Mouse (Mus musculus) testis, adult 2 months (tissue): ENCODE results near the gene Hspa4l. TPM values are rescaled to one million over a fixed set of nuclear protein-coding genes. Genes with fewer than 3 reads are reported as not detected.

ENCODE experiments used
- H3K27ac ChIP-seq: fragments of 200-500 bp; 2 replicates; pipeline ENCODE4 v1.5.1; 2012; ENCODE audit warnings: low read depth, low read length; ENCODE audit not compliant: control insufficient read depth, insufficient read depth
- H3K27me3 ChIP-seq: fragments of 200-500 bp; 2 replicates; pipeline ENCODE4 v1.6.1; 2012; ENCODE audit warnings: mild to moderate bottlenecking, low read length, moderate library complexity; ENCODE audit not compliant: control insufficient read depth, insufficient read depth
- H3K36me3 ChIP-seq: fragments of 200-500 bp; 2 replicates; pipeline ENCODE4 v1.6.1; 2012; ENCODE audit warnings: mild to moderate bottlenecking, low read length; ENCODE audit not compliant: control insufficient read depth, insufficient read depth
- H3K4me1 ChIP-seq: fragments of 200-500 bp; 2 replicates; pipeline ENCODE4 v1.6.1; 2012; ENCODE audit warnings: low read length; ENCODE audit not compliant: control insufficient read depth, insufficient read depth
- H3K4me3 ChIP-seq: fragments of 200-500 bp; 2 replicates; pipeline ENCODE4 v1.5.1; 2012; ENCODE audit warnings: low read depth, mild to moderate bottlenecking, low read length, moderate library complexity, mixed read lengths; ENCODE audit not compliant: control insufficient read depth
- CTCF ChIP-seq: fragments of 200-500 bp; IDR thresholded peaks from 2 replicates; pipeline ENCODE4 v1.5.1; 2012; ENCODE audit warnings: low read depth, mild to moderate bottlenecking, inconsistent platforms, low read length, moderate library complexity; ENCODE audit not compliant: control insufficient read depth, insufficient read depth, insufficient replicate concordance
- POLR2A ChIP-seq: fragments of 200-500 bp; IDR thresholded peaks from 2 replicates; pipeline ENCODE4 v1.6.1; 2012; ENCODE audit warnings: low read depth, mild to moderate bottlenecking, inconsistent platforms, low read length, moderate library complexity; ENCODE audit not compliant: control insufficient read depth
- polyA plus RNA-seq: library from polyadenylated mRNA; depleted of rRNA; stranded (reverse); fragments of >200 nt; gene quantifications from 2 replicates; pipeline ENCODE4 v1.2.3, GENCODE M21; 2012

The Hspa4l gene
- polyA plus RNA-seq, 1 experiment, result 216 TPM

DNA sequence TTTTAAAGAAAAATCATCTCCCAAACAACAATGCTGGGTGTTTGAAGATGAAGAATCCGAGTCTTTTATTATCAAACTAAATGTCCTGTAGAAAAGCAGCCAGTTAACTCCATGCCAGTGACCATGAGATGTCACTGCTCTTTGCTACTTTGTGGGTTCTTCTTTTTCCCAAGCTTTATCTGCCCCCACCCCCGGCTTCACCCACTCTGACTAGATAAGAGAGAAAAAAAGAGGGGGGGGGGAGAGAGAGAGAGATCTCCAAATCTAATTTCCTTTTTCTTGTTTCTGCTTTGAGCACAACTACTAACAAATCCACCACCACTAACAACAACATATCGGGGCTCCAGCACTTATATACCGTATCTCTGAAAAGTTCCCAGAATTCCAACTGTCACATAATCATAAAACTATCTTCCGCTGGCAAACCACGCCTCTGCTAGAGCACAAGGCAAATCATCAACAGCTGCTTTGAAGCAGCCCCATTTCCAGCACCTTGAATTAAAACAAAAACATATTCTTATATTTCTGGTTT lies 5.8 kb upstream of the Hspa4l start:
- Histone ChIP-seq H3K4me1 (no peaks in the 10 kb centered on the region), H3K4me3 (no peak overlapping the region), H3K27ac (no peak overlapping the region), H3K36me3 (no peaks in the 10 kb centered on the region), H3K27me3 (no peaks in the 10 kb centered on the region)
- TF ChIP-seq CTCF (no peak), POLR2A (no peak)

DNA sequence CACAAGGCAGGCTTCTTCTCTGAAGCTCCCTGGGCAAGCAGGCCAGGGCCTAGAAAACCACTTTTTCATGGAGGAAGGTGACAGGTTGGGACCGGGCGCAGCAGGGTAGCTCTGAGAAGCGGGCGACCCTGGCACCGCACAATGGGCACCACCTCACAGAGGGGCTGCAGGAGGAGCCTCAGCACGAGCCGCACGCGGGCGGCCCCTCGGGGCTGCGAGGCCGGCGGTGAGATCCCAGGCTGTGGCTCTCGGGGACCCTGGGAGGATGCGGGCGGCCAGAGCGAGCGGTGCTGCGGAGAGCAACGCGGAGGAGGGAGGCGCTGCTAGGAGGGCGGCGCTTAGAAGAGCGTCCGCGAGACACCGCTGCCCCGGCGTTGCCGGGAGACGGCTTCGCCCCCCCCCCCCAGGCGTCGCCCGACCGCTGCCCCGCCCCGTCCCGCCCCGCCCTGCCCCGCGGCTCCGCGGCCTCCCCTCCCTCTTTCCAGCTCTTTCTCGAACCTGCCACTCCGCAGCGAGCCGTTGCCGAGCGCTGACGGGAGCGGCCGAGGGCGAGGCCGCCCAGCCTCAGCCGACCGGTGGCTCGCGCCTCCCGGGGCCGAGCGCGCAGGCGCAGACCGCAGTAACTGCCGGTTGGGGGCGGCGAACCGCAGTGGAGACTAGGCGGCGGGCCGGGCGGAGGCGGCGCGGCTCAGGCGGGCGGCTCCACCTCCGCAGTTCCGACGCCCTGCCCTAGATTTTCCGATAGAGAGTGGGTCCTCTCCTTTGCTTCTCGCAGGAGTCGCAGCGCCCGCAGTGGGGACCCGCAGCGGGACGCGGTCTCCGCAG lies 753 bp downstream of the Hspa4l start:
- Histone ChIP-seq H3K4me3 (peak overlapping the region; percentile 97), H3K4me1 (peaks cover 6% of the 10 kb centered on the region), H3K27me3 (no peaks in the 10 kb centered on the region), H3K36me3 (no peaks in the 10 kb centered on the region; the same call in 1 of the 2 replicates), H3K27ac (peak overlapping the region; percentile 99)
- peak; percentile 79 for TF ChIP-seq POLR2A
- TF ChIP-seq CTCF, result no peak

DNA sequence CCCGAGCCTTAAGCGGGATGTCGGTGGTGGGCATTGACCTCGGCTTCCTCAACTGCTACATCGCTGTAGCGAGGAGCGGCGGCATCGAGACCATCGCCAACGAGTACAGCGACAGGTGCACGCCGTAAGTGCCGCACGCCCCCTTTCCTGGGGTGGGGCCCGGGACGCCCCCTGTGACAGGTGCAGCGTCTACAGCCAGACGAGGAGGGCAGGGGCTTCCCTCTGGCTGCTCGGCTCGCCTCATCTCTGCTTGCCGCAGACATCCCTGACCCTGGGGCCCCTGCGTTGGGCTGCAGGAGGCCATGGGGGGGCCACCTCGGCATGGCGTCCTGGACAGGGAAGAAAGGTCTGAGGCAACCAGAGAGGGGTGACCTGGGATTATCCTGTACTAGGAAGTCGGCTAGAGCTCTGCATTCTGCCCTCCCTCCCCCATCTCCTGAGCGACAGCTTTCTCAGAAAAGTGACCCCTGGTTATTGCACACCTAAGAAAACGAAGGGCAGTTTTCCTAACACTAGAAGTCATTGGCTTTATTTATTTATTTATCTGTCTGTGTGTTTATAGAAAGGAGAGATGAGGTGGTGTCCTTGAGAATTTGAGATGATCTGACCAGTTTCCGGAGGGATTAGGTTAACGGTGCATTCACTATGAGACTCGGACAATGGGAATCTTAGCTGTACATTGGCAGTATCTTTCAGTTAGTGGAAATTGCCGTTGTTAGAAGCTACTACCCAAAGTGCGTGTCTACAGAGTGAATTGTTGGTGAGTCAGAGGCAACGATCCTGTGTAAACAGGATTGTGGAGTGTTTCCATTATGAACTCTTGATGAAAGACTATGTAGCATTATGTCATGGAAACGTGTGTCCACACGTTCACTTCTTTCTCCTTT lies 1.6 kb downstream of the Hspa4l start:
- no peaks in the 10 kb centered on the region for H3K27me3 ChIP-seq
- TF ChIP-seq POLR2A (peak; percentile 2; the same call in 1 of the 2 replicates), CTCF (no peak)
- peak overlapping the region; percentile 99 for H3K27ac ChIP-seq

DNA sequence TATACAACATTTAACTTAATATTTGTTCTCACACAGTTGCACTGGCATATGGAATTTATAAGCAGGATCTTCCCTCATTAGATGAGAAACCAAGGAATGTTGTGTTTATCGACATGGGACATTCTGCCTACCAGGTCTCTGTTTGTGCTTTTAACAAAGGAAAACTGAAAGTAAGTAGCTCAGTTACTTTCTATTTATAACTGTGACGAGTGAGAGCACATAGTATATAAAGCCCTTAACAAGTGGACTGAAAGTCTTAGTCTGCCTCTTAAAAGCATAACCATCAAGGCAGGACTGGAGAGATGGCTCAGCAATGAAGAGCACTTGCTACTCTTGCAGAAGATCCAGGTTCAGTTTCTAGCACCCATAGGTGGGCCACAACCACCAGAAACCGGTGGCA lies 16.5 kb downstream of the Hspa4l start:
- Histone ChIP-seq H3K36me3 (peaks cover 5% of the 10 kb centered on the region), H3K27me3 (no peaks in the 10 kb centered on the region), H3K27ac (no peak overlapping the region), H3K4me1 (no peaks in the 10 kb centered on the region), H3K4me3 (no peak overlapping the region)
- no peak for TF ChIP-seq POLR2A
- TF ChIP-seq CTCF, result no peak

More for the DNA sequence above, 1.6 kb downstream of the Hspa4l start:
- peaks cover 6% of the 10 kb centered on the region for H3K4me1 ChIP-seq
- H3K36me3 ChIP-seq, result no peaks in the 10 kb centered on the region; the same call in 1 of the 2 replicates
- peak overlapping the region; percentile 97 for H3K4me3 ChIP-seq

DNA sequence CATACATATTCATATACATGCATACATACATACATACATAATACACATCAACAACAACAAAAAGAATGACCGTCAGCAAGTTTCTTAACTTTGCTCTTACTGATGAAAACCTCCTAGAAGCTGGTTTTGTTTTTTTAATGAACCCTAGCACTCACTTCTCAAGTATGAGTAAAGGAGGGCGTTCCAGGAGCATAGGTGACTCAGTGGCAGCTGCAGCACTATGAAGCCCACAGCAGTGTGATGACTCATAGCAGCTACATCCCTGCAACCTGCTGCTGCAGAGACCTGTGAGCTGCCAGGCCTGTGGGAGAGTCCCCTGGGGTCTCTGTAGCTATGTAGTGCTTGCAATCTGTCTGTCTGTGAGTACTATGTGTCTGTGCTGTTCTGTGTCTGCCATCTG lies 17.0 kb downstream of the Hspa4l start:
- TF ChIP-seq POLR2A, result no peak
- TF ChIP-seq CTCF, result no peak
- peaks cover 5% of the 10 kb centered on the region for H3K36me3 ChIP-seq
- H3K4me3 ChIP-seq, result no peak overlapping the region
- no peaks in the 10 kb centered on the region for H3K4me1 ChIP-seq
- H3K27me3 ChIP-seq, result no peaks in the 10 kb centered on the region
- H3K27ac ChIP-seq, result no peak overlapping the region

DNA sequence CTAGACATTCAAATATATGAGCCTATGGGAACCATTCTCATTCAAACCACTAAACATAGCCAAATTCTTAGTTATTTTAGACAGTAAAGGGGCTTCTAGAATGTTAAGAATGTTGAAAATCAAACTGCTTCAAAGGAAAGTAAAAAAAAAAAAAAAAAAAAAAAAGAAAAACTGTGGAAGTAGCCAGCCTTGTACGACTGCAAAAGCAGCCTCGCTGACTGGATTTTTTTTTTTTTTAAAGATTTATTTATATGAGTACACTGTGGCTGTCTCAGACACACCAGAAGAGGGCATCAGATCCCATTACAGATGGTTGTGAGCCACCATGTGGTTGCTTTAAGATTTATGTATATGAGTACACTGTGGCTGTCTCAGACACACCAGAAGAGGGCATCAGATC lies 49.5 kb downstream of the Hspa4l start:
- no peak for TF ChIP-seq CTCF
- Histone ChIP-seq H3K4me1 (peaks cover under 1% of the 10 kb centered on the region; the same call in 1 of the 2 replicates), H3K4me3 (no peak overlapping the region)

DNA sequence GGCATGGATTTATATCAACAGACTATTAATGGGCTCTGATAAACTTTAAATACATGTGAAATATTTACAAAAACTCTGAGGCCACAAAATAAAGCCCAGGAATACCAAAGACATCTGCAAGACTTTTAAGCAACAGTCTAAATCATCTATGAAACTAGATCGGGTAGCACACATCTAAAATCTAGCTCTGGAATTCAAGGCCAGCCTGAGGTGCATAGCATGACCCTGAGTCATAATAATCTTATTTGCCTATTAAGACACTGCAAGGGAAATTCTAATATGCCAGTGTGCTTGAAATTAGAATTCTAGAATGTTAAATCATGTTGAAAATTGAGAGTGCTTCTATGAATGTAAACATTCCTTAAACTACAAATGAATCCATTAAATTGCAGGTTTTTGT lies 53.8 kb downstream of the Hspa4l start:
- no peak overlapping the region for H3K27ac ChIP-seq
- H3K4me1 ChIP-seq, result peaks cover 2% of the 10 kb centered on the region; the same call in 1 of the 2 replicates
- H3K27me3 ChIP-seq, result no peaks in the 10 kb centered on the region
- H3K36me3 ChIP-seq, result peaks cover 1% of the 10 kb centered on the region; the same call in 1 of the 2 replicates
- TF ChIP-seq CTCF, result no peak
- no peak for TF ChIP-seq POLR2A
- H3K4me3 ChIP-seq, result no peak overlapping the region

More for the DNA sequence above, 49.5 kb downstream of the Hspa4l start:
- Histone ChIP-seq H3K27me3 (no peaks in the 10 kb centered on the region), H3K27ac (no peak overlapping the region), H3K36me3 (no peaks in the 10 kb centered on the region; the same call in 1 of the 2 replicates)
